ENCODE assay signal across 17 mouse cellular contexts in the genomic region with DNA sequence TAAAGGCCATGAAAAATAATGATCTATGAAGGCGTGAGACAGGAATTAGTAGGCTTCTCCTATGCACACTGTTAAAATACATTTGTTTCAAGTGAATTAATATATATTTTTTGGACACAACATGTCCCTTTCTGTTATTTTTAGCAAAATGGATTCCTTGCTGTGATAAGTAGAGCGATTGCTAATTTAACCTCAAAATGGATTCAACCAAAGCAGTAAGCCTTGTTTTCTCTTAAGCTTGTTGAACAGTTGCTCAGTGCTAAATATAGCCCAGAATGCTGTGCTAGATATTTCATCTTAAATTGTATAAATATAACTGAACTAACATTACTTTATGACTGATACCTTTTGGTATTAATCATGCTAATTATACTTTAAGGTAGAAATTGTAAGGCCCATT.
"Had no signal": no experiment of that assay in that cellular context is flagged by ENCODE, and none has a peak within 500 bp of the region (broad histone marks: within the 10 kb centered on the region; RNA-seq: fewer than 3 reads in every experiment).

No protein-coding gene starts in this region.

- ATAC-seq: liver, embryonic 12.5 days; liver, postnatal 0 days; lung, postnatal 0 days; midbrain, embryonic 13.5 days; midbrain, embryonic 15.5 days; midbrain, embryonic 16.5 days had no signal

- DNase-seq: left cerebral cortex, postnatal 4 days; liver; liver, embryonic 13.5 days; liver, postnatal 0 days; lung, adult 18-20 months; lung, adult 2 months; lung, embryonic 14.5 days; lung, postnatal 10 days; lung, postnatal 14 days; lung, postnatal 36 days; lung, postnatal 4 days; midbrain, embryonic 14.5 days had no signal
